Mouse (Mus musculus) kidney, postnatal 36 days (tissue): ENCODE measurements at regions not wholly inside any gene's neighbourhood (a gene's known extent, or its start where the extent isn't known, plus 50 kb on each side); places are given as distances from the start of the nearest gene placed in this dataset.

ENCODE experiments used
- DNase-seq, 2 experiments: peaks; one replicate each; pipeline ENCODE4 v3.0.0; 2021 to 2022; ENCODE audit warnings: mixed read lengths in 2 of 2

GRCm38 (mm10) chr19:56041930-56042329, 245.0 kb upstream of the Habp2 start:
- no peak for DNase-seq

DNA sequence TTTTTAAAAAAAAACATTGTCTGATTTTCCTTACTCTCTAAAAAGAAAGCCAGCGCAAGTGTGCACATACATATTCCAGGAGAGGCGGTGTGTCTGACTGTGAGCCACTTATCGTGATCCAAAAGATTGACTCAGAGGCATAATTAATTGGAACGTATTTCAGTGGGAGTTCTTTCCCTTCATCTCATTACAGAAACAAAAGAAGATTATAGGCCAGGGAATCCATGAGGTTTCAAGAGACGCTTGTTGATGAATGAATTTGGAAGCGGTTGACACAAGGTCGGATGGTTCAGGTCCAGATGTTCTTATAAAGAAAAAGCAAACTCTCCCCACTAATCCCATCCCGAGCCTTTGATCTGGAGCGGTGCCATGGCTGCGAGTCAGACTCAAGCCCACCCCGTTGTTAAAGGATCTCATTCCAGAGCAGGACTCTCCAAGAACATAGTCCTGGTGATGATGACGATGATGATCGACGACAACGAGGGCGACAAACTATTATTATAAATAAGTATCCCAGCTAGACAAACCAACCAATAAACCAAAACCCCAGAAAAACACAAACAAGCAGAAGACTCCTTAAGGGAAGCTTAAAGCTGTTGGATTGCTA, 240.1 kb upstream of the Habp2 start:
- no peak for DNase-seq

DNA sequence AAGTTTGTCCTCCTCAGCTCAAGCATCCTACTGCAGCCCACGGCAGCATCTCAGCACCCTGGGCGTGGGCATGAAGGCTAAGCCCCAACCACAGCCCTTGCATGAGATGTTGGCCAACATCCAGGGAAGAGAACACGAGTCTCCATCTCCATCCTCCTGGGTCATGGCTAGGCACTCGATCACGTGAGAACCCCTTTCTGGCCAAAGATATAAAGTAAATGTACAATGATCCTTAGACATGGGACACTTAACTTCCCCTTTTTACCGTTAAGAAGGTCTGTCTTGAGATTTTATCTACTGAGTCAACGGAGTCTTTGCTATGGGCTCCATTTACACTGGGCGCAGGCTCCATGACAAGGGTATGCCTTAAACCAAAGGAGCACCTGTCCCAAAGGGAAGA, 232.8 kb upstream of the Habp2 start:
- DNase-seq = no peak

DNA sequence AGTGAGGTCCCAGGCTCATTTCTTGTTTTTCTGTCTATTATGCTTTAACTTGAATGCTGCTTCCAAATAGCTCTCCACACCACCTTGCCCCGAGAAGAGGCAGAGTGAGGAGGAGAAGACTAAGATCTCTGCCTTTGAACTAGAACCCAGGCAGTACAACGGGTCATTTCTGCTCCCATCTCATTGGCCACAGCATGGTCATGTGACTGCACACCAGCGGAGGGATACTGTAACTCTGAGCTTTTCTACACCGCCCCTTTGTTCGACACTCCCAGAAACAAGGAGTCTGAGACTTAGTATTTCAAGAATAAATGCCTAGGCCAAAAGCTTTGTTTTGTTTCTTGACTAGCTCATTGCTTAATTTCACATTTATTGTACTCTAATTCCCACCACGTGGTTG, 230.5 kb upstream of the Habp2 start:
- DNase-seq = no peak

- no peak for DNase-seq
Observed at GRCm38 (mm10) chr19:56061882-56062540, 224.9 kb upstream of the Habp2 start.

DNA sequence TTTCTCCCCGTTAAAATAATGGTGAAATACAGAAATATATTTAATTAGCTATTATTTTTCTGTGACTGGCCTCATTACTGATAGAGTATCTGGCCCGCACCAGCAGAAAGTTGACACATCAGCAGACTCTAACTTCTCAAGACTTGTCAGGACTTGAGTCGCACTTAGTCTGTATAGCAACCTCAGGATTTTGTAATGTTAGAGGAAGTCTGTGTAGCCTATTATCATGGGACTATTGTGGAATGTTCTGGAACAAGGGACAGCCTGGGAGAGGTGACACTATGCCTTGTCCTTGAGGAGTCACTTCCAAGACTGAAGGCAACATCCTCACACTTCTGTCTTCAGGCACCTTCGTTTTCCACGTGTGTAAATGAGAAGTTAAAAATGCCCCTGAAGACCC, 223.8 kb upstream of the Habp2 start:
- DNase-seq = no peak

DNA sequence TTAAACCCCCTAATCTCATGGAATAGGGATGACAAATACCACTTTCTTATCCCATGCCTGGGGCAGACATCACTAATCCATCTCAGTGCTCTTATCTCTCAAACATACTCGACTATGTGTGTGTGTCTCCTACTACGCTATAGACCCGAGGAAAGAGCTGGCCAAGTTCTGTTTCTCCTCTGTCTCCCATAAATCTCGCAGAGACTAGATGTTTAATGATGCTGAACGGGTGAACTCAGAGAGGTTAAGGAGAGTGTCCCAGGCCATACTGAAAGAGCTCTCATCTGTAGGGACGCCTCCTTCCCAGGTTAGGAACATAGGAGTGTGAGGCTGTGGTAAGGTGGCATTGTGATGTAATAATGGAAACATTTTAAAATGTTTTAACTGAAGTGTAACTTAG, 221.2 kb upstream of the Habp2 start:
- DNase-seq = no peak

GRCm38 (mm10) chr19:56068165-56068564, 218.8 kb upstream of the Habp2 start:
- DNase-seq = no peak

- DNase-seq = no peak
Observed at GRCm38 (mm10) chr19:56068854-56069253, 218.1 kb upstream of the Habp2 start.

- peak; percentile 20 to 25 for DNase-seq
Observed at GRCm38 (mm10) chr19:56069266-56069665, 217.7 kb upstream of the Habp2 start.

GRCm38 (mm10) chr19:56071340-56071739, 215.6 kb upstream of the Habp2 start:
- DNase-seq = no peak

DNA sequence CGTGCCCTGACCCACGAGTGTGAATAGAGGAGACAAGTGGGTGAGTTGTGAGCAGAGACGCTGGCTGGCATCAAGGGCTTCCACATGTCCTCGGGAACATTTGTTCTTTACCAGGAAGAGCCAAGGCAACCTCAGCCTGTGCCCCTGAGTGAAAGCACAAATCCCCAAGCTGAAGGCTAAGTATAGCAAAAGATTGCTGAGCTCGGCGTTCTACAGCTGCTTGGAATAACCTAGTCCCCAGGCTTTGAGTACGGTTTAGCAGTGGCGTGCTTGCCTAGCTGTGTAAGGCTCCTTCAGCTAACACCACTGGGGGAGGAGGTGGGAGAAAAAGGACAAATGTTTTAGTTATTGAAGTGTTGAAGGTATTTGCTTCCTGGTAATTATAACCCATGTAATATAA, 210.8 kb upstream of the Habp2 start:
- no peak for DNase-seq

DNA sequence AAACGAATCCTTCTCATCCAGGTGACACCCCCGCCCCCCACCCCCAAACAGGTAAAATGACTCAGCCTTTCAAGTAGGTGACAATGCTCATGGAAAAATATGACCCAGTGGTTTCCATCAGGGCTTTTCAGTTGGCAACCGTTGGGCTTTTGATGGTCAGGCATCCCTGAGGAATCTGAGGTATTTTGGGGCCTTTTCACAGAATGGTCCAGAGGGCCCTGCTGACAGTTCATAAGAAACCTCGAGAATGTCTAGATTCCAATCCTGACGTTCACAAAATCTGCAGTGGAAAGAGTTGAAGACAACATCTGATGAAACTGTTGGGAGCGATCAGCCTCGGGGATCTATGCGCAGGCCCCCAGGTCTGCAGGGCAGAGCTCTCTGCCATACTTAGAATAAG, 209.4 kb upstream of the Habp2 start:
- no peak for DNase-seq

DNA sequence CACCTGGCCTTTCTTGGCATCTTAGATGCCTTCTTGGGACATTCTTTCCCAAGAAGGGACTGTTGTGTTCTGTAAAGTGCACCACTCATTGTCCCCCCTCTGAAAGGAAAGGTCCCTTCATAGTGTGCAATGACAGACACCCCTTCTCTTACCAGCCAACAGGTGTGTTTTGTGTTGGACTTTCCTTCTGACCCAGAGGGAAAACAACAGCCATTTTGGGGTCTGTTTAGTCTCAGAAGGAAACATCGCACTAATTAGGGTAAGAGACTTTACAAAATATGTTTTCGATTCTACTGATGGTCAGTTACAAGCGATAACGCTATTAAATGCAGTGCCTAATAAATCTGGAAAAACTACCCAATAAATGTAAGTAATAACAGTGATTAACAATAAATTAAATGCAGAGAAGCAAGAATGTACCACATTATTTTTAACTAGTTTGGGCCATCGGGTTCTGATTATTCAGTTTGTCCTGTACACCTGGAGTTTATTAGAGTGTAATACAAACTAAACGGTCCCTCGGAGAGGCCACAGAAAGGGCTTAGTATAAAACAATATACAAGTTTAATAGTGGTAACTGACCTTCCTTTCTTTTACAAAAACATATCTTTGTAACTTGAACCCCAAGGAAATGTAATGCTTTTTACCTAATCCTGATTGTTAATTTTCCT, 200.4 kb upstream of the Habp2 start:
- no peak for DNase-seq

DNA sequence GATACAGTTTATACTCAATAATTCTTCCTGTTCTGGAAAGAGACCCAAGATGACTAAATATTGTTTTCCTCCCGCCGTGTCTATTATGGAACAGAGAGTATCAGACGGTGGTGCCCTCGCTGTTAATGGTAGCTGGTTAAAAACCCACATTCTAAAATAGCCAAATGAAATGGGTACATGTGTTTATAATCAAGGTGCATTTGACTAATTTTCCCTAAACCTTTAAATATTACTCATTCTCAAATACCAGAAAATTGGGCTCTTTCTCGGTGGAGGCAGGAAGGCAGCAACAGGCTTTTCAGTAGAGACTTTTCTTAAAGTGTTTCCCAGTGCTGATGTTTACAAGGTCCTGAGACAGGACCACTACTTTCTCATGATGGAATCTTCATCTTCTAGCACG, 199.8 kb upstream of the Habp2 start:
- no peak for DNase-seq

- no peak for DNase-seq
Observed at GRCm38 (mm10) chr19:56089795-56090375, 197.1 kb upstream of the Habp2 start.

DNA sequence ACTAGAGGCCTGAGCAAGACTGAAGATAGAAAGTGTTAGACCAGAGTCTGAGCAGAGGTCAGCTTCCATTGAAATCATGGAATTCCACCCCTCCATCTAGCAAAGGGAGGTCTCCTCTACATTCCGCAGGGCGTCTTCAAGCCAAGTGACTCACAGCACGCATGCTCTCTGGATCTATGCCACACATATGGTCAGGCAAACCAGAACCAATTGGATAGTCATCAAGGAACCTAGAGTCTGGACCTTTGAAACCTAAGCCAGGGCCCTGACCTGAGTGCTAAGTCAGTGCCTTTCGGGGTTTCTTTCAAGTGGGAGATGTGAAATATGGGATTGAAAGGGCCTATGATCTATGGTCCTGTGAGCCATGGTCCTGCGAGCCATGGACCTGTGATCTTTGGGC, 195.4 kb upstream of the Habp2 start:
- DNase-seq = no peak

DNA sequence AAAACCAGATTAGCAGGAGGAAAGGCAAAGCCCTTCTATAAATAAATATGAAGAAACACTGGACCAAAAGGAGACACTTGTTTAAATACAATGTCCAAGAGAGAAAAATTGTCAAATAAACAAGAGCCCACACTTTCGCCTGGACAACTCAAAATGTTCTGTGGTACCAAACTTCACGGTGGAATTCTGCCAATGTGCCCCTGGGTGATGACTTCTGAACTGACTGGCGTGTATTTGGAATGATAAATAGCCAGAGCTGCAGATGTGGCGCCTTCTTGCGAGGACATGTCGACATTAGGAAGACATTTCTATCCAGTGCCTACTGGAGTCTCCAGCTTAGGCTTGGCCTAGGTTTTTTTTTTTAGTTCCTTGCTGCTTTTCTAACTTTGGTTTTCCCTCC, 191.1 kb upstream of the Habp2 start:
- DNase-seq = no peak

- no peak for DNase-seq
Observed at GRCm38 (mm10) chr19:56099725-56100124, 187.2 kb upstream of the Habp2 start.

DNA sequence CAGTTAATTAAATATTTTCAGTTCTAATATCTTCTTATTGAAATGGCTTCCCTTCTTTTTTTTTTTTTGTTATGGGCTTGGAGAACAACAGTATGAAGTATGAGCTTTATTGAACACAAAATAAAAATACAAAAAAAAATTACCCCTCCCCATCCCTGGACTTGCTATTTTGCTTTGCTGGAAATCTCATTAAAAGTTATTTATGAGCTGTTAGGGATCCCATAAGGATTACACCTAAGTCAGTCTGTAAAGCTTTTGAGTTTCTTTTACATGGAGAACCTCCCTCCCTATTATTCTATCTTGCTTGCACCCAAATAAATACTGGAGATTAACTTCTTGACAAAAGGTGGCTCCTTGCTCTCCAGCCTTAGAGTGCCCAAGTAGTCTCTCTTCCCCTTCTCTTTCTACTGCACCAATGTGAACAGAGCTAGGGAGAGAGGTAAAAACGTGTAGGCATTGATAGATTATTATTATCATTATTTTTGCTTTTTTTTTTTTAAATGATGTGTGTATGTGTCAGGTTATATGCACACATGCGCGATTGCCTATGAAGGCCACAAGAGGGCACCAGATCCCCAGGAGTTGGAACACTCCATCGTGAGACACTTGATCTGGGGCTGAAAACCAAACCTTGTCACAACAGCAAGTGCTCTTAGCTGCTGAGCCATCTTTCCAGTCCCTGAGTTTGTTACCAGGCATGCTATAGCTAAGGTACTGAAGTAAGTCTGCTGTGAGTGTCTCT, 186.6 kb upstream of the Habp2 start:
- DNase-seq = no peak

GRCm38 (mm10) chr19:56102454-56103080, 184.4 kb upstream of the Habp2 start:
- no peak for DNase-seq

DNA sequence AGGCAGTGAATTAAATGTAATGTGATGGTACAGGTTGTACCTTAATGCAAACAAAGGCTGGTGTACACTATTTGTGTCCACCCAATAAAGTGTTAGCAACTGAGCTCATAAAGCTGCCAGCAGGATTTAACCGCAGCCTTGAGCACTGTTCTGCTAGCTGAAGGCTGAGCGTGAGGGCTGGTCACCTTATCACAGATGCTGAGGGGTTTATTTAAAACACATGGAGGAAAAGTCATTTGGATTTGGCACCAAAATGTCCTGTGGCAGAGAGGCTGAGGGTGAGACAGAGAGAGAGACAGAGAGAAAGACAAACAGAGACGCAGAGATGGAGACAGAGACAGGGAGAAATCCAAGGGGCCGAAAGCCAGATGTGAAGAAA, 181.9 kb upstream of the Habp2 start:
- DNase-seq = no peak
